Mouse (Mus musculus): ENCODE measurements around the gene Tom1.

The Tom1 gene

GRCm38 (mm10) chr8:75042171-75042570, 8.7 kb downstream of the Tom1 start:
- no peak for DNase-seq (ENCODE audit: low spot score)

- no peak for DNase-seq (ENCODE audit: low spot score)
Observed at GRCm38 (mm10) chr8:75042974-75043373, 9.5 kb downstream of the Tom1 start.

GRCm38 (mm10) chr8:75046303-75046702, 12.8 kb downstream of the Tom1 start:
- no peak for DNase-seq (ENCODE audit: low spot score)

- no peak for DNase-seq (ENCODE audit: low spot score)
Observed at GRCm38 (mm10) chr8:75047784-75048183, 14.3 kb downstream of the Tom1 start.

- DNase-seq (ENCODE audit: low spot score) = no peak
Observed at GRCm38 (mm10) chr8:75053342-75053741, 19.8 kb downstream of the Tom1 start.

GRCm38 (mm10) chr8:75055673-75056072, 22.2 kb downstream of the Tom1 start:
- DNase-seq (ENCODE audit: low spot score) = no peak

- DNase-seq (ENCODE audit: low spot score) = no peak
Observed at GRCm38 (mm10) chr8:75060022-75060421, 26.5 kb downstream of the Tom1 start.

GRCm38 (mm10) chr8:75060815-75061214, 27.3 kb downstream of the Tom1 start:
- DNase-seq (ENCODE audit: low spot score) = no peak

- DNase-seq (ENCODE audit: low spot score) = no peak
Observed at GRCm38 (mm10) chr8:75063290-75063689, 29.8 kb downstream of the Tom1 start.

GRCm38 (mm10) chr8:75064790-75065189, 31.3 kb downstream of the Tom1 start:
- DNase-seq (ENCODE audit: low spot score) = no peak

- DNase-seq (ENCODE audit: low spot score) = no peak
Observed at GRCm38 (mm10) chr8:75067287-75067686, 33.8 kb downstream of the Tom1 start.

GRCm38 (mm10) chr8:75070297-75070696, 36.8 kb downstream of the Tom1 start:
- no peak for DNase-seq (ENCODE audit: low spot score)

GRCm38 (mm10) chr8:75071627-75072346, 38.3 kb downstream of the Tom1 start:
- DNase-seq (ENCODE audit: low spot score) = peak; percentile 88

GRCm38 (mm10) chr8:75074876-75075275, 41.4 kb downstream of the Tom1 start:
- DNase-seq (ENCODE audit: low spot score) = no peak

GRCm38 (mm10) chr8:75078215-75078614, 44.7 kb downstream of the Tom1 start:
- DNase-seq (ENCODE audit: low spot score) = no peak

- DNase-seq (ENCODE audit: low spot score) = no peak
Observed at GRCm38 (mm10) chr8:75078851-75079250, 45.3 kb downstream of the Tom1 start.

GRCm38 (mm10) chr8:75081364-75082040, 48.0 kb downstream of the Tom1 start:
- DNase-seq (ENCODE audit: low spot score) = no peak

- no peak for DNase-seq (ENCODE audit: low spot score)
Observed at GRCm38 (mm10) chr8:75082181-75082805, 48.8 kb downstream of the Tom1 start.

- peak; percentile 95 for DNase-seq (ENCODE audit: low spot score)
Observed at GRCm38 (mm10) chr8:75083846-75084245, 50.3 kb downstream of the Tom1 start.

GRCm38 (mm10) chr8:75084382-75085064, 51.0 kb downstream of the Tom1 start:
- no peak for DNase-seq (ENCODE audit: low spot score)

GRCm38 (mm10) chr8:75086002-75086401, 52.5 kb downstream of the Tom1 start:
- DNase-seq (ENCODE audit: low spot score) = no peak

- DNase-seq (ENCODE audit: low spot score) = no peak
Observed at GRCm38 (mm10) chr8:75087127-75087526, 53.6 kb downstream of the Tom1 start.

Measured in testis, postnatal 10 days (tissue).